Mouse (Mus musculus) gastrocnemius, postnatal 36 days (tissue): ENCODE results near the gene Fbxl8. TPM values are rescaled to one million over a fixed set of nuclear protein-coding genes. Genes with fewer than 3 reads are reported as not detected.

Source experiments
- DNase-seq, 2 experiments: peaks; one replicate each; pipeline ENCODE4 v3.0.0; 2022
- intact Hi-C: fragments of 180-260 bp; cut with DNase I; formaldehyde crosslinking; loops from one replicate; pipeline ENCODE4 v1.15.1; 2025
- total RNA-seq, 2 experiments: library from RNA; stranded (reverse); gene quantifications; 2 replicates each; pipeline ENCODE4 v1.2.3; 2021

Fbxl8 gene
- total RNA-seq, 2 experiments from 2014 or later, result 0.87 to 1.3 TPM

- DNase-seq, result peak in 1 of 2 experiments; percentile 78
- intact Hi-C loops, result loop anchor here (5.0 kb wide), 1 partner anchor 32 kb away; the partner anchor contains the start of gene 4931428F04Rik
These were observed 9.5 kb upstream of the Fbxl8 start, which contains the start of gene B3gnt9 for GRCm38 (mm10) chr8:105254966-105255350. Gene B3gnt9, minus strand, starts transcription at chr8:105255153.

GRCm38 (mm10) chr8:105257318-105258114 lies 6.9 kb upstream of the Fbxl8 start:
- intact Hi-C loops, result no loop called here
- DNase-seq, result no peak

- DNase-seq, result no peak
- intact Hi-C loops, result no loop called here
These were observed 5.3 kb upstream of the Fbxl8 start for GRCm38 (mm10) chr8:105258911-105259720.

DNA sequence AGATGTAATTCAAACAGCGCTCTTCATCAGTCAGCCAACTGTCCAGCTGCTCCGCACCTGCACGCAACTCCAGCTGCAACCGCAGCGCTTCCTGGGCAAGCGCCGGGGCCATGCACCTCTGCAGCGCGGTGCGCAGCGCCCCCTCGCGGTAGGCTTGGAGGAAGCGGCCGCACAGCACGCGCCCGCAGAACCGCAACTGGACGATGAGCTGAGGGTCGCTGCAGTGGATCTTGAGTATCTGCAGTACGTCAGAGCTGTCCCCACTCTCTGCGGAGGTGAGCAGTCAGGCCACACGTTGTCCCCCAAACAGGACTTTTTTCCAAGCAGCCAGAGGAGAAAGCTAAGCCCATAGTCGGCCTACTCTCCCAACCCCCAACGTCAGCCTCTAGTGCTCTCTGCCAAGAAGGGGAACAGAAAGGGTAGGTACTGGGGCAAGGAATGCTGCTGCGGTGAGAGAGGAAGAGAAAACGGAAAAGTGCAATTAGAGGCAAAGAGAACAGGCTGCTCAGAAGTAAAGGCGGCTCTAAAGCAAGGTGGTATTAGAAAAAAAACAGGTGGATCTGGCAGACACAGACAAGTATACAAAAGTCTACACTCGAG lies 4.6 kb upstream of the Fbxl8 start:
- DNase-seq, result peak; percentile 59 to 71
- intact Hi-C loops, result loop anchor here (5.0 kb wide), 1 partner anchor 88 kb away; the partner anchor contains the start of gene Cbfb

DNA sequence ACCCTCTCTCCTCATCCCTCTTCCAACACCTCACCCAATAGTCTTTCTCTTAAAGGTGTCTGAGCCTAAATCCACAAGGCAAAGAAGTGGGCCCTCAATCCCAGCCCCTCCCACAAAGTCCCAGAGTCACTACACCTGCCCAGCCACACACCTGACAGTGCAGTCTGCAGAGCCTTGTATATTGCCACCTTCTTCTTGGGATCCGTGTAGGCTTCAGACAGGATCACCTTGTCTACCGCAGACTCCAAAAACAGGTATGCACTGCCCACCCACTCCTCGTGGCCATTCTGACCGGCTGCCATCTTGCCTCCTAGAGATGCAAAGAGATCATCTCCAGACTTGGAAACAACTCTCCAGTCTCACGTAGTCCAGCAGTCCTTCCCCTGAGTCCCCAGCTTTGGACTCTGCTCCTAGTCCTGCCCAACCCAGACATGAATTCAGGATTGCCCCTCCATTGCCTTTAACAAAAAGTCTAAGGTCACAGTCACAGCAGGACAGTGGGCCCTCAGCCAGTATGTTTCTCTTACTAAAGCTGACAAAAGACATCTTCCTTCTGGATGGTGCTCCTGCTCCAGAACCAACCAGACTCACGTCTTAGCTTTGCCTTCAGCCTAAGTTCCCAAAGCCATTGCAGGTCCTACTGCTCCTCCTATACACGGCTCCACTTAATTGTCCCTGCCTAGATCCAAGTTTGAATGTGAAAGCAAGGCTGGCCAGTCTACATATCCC lies 3.9 kb upstream of the Fbxl8 start:
- intact Hi-C loops, result loop anchor here (5.0 kb wide), 1 partner anchor 88 kb away; the partner anchor contains the start of gene Cbfb

GRCm38 (mm10) chr8:105261326-105261980 lies 3.0 kb upstream of the Fbxl8 start:
- DNase-seq, result no peak
- intact Hi-C loops, result loop anchor here (5.0 kb wide), 1 partner anchor 89 kb away; the partner anchor contains the start of gene Cbfb

More for the DNA sequence above, 3.9 kb upstream of the Fbxl8 start:
- no peak for DNase-seq

- DNase-seq, result no peak
- intact Hi-C loops, result loop anchor here (5.0 kb wide), 1 partner anchor 91 kb away; the partner anchor contains the start of gene Cbfb
These were observed 1.1 kb upstream of the Fbxl8 start for GRCm38 (mm10) chr8:105263244-105263912.

DNA sequence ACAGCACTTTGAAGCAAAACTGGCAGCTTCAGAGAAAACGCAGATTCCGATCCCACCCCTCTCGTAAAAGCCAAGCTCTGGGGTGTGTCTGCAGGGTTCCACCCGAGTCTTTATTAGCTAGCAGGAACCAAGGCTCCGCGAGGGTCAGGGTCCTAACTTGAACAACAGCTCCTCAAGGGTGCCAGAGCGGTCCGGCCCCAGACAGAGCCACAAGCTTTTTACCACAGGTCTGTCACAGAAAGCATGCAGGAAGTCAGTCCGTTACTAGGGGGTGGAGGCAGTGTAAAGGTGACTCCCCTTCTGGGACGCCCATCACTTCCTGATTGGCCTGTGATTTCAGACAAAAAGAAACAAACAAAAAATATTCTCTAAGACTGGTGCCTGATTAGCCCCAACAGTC lies 680 bp downstream of the Fbxl8 start:
- intact Hi-C loops, result no loop called here
- no peak for DNase-seq

- intact Hi-C loops, result no loop called here
- DNase-seq, result no peak
These were observed 2.3 kb downstream of the Fbxl8 start for GRCm38 (mm10) chr8:105266775-105267174.

DNA sequence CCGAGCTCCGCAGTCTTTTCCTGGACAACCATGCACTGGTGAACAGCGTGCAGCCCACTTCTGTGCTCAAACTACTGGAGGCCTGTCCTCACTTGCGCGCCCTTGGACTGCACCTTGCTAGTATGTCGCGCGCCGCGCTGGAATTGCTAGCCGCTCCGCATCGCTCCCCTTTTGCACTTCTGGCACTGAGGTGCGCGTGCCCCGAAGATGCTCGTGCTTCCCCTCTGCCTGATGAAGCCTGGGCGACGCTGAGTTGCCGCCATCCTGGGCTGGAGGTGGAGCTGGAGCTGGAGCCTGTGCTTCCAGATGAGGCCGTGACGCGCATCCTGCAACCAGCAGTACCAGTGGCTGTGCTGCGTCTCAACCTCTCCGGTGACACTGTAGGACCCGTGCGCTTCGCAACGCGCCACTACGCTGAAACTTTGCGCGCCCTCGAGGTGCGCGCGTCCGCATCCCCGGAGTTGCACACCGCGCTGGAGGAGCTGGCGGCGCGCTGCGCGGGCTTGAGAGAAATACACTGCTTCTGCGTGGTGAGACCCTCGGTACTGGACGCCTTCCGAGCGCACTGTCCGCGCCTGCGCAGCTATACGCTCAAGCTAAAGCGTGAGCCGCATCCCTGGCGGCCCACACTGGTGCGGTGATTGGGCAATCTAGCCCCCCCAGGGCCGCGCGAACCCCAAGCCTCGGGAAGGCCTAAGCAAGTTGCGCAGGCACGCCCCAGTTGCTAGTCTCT lies 4.1 kb downstream of the Fbxl8 start:
- intact Hi-C loops, result no loop called here
- no peak for DNase-seq

DNA sequence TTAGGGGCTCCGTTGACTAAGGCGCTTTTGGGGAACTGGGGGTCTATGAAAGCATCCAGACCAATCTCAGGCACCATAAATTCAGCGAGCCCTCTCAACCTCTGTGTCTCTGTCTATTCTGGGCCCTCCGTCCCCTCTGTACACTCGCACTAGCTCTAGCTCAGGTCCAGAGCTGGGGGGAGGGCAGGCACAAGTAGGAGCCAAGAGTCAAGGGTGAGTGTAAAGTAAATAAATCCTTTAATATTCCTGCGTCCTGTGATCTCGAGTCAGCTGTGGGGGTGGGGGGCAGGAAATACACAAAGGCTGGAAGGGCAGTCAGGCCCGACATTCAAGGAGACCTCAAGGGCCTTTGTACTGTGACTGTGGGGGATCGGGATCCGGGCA lies 4.6 kb downstream of the Fbxl8 start:
- DNase-seq, result no peak
- intact Hi-C loops, result no loop called here

DNA sequence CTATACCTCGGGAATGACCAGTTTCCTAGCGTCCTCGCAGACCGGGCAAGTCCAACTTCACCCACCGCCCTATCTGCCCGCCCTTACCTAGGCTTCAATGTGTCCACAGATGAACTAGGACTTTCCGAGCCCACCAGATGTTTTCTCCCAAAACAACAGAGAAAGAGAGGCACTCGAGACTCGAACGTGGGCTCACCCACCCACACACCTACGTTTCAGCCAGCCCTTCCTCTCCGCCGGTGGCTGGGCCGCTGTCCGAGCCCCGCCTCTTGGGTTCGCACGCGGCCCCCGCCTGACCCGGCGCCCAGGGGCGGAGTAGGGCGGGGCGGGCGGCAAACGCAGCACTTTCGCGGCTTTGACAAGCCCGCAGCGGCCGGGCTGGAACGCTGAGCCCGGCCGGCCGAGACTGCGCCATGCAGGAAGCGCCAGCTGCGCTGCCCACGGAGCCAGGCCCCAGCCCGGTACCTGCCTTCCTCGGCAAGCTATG lies 5.1 kb downstream of the Fbxl8 start, which contains the start of gene Hsf4:
Hsf4 (plus strand) TSS at position 341 of the 487 bp plus-strand sequence.
- peak; percentile 44 to 54 for DNase-seq
- intact Hi-C loops, result no loop called here

DNA sequence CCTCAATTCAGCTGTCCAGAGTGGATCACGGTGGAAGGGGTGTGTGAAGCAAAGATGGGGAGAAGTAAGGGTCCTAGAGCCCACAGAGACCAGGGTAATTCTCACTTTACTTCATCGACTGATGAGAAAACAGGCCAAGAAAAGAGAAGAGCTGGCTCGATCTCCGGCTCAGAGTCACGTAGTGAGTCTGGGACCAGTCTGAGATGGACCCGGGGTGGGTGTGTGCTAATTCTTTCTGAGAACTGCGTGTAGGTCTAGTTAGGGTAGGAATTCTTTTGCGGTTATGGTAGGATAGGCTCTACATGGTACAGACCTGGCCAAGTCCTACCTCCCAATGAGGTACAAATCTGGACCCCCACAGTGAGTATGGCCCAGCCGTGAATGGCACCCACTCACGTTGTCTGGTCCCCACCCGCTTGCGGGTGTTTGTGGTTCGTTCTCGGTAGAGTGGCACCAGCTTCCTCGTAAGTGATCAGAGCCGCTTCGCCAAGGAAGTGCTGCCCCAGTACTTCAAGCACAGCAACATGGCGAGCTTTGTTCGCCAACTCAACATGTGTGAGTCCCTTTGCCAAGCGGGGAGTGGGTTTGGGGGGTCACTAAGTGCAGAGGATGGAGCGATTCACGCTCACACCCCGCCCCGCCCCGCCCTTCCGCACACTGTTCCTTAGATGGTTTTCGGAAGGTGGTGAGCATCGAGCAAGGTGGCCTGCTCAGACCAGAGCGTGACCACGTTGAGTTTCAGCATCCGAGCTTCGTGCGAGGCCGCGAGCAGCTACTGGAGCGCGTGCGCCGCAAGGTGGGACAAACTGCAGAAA lies 5.9 kb downstream of the Fbxl8 start:
- intact Hi-C loops, result no loop called here

DNA sequence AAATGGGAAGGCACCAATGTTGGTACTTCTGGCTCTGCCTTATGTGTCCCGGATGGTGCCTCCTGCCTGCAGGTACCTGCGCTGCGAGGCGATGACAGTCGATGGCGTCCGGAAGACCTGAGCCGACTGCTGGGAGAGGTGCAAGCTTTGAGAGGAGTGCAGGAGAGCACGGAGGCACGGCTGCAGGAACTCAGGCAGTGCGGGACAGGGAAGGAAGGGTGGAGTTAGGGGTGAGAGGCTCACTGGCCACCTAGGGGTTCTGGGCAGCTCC lies 6.4 kb downstream of the Fbxl8 start:
- intact Hi-C loops, result no loop called here
- DNase-seq, result no peak

More for the DNA sequence above, 5.9 kb downstream of the Fbxl8 start:
- no peak for DNase-seq

- no peak for DNase-seq
- intact Hi-C loops, result no loop called here
These were observed 10.9 kb downstream of the Fbxl8 start for GRCm38 (mm10) chr8:105275387-105275786.

- no peak for DNase-seq
- intact Hi-C loops, result no loop called here
These were observed 11.4 kb downstream of the Fbxl8 start, which contains the start of gene Nol3 for GRCm38 (mm10) chr8:105275840-105276239. Gene Nol3, plus strand, starts transcription at chr8:105276140.
